Mouse (Mus musculus) hematopoietic multipotent progenitor cell, adult 10-12 weeks (in vitro differentiated cells): ENCODE results near the gene B3galnt1. TPM values are rescaled to one million over a fixed set of nuclear protein-coding genes. Genes with fewer than 3 reads are reported as not detected.

ENCODE experiments used
- polyA plus RNA-seq: library from polyadenylated mRNA; stranded (reverse); fragments of >175 nt; gene quantifications from 2 replicates; pipeline ENCODE4 v1.2.3, GENCODE M21; 2012; ENCODE audit warnings: low replicate concordance

B3galnt1 gene
- polyA plus RNA-seq, result 0.44 and 0.97 TPM in 2 replicates

GRCm38 (mm10) chr3:69598261-69599165 is at the start of gene B3galnt1:
TSS of gene B3galnt1 (minus strand) at chr3:69598960.

Other genes with a start within 250 kb of the B3galnt1 start
- gene Nmd3, start 123.0 kb upstream of the B3galnt1 start, polyA plus RNA-seq, result 15.7 and 40.0 TPM in 2 replicates